Mouse (Mus musculus): ENCODE data around the gene Irf4.

GRCm38 (mm10) chr13:30738310-30738840, 10.7 kb upstream of the Irf4 start:
- TF ChIP-seq CTCF (IDR thresholded peaks at IDR 0.05; ENCODE audit: low read depth, low read length) (no peak), POLR2A (IDR thresholded peaks at IDR 0.05; ENCODE audit: borderline replicate concordance, low read depth, low read length) (no peak)
